Mouse (Mus musculus): Measurements from ENCODE around the gene Cog7.

Cog7 gene

DNA sequence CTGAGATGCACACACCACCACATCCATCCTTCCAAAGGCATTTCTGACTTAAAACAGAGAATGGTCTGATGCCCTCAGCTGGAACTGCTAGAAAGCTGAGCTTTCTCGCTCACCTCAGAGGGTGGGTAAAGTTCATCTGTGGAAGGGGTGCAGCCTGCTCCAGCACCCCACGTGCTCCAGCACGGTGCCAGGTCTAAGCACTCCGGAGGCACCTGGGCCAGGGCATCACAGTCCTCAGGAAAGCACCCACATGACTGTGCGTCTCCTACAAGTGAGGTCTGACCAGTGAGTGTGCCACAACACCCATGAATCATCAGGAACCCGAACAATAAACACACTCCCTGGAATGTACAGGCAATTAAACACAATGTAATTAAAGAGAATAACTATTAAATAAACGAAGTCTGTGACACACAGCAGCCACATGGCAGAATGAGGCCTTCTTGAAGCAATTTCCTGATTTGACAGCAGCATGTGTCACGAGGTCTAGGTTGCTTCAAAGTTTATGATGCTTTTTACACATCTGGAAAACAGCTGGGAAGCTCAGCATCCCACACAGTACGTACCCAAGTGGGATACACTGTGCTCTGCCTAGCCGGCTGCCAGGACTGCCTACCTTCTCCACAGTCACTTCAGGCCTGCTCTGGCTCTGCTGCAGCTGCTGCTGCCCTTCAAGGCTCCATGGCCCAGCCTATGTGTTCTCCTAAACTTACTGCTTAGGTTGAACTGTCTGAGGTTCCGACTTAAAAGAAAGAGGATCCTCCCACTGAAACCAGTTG is 26.4 kb downstream of the Cog7 start:
- no peak for DNase-seq (ENCODE audit: low read depth, low spot score)

DNA sequence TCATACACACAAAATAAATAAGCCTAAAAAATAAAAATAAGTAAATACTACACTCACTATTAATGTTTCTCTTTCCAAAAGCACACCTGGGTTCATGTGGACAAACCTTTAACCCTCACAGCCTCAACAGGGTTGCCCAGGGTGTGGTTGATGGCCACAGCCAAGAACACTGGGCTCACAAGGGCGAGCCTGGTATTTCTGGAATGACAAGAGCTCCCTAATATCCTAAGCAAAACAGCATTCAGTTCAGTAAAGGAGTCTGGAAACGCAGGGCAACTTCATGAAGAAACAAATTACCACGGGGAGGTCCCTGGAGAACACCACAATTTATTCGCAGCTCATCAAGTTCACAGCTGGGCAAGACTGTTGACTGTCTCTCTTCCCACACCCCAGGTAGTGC is 34.0 kb downstream of the Cog7 start:
- peak; percentile 55 for DNase-seq (ENCODE audit: low read depth, low spot score)

DNA sequence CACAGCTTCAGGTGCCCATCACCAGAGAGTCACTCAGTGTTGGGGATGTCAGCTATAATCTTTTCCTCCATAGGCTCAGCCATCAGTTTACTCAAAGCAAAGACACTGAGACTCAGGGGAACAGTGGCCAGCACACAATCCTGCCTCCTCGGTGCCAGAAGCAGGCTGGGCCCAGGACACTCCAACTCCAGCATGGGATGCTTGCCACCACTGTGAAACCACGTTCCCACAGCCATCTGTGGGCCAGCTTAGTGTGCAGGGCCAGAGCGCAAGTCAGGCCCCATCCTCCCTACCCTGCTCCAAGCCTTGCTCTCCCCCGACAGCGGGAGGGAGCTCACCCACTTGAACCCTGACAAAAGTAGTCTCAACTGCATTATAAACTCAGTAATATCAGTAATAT is 35.3 kb downstream of the Cog7 start:
- DNase-seq (ENCODE audit: low read depth, low spot score), result no peak

DNA sequence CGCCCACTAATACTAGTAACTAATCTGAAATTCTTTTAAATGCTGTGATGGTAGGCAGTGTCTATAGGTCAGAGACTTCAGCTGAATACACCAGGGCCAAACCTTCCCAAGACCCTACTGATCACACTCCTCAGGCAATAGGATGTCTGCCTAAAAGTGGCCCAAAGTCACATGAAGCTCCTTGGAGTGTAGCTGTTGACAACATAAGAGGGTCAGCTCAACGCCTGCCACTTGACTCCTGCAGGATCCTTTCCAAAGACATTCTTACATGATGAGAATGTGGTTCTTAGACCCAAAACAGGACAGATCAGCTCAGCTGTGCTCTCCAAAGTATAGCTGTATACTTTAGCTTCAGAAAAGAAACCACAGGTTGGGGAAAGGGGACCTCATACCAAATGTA is 39.1 kb downstream of the Cog7 start:
- DNase-seq (ENCODE audit: low read depth, low spot score), result no peak

DNA sequence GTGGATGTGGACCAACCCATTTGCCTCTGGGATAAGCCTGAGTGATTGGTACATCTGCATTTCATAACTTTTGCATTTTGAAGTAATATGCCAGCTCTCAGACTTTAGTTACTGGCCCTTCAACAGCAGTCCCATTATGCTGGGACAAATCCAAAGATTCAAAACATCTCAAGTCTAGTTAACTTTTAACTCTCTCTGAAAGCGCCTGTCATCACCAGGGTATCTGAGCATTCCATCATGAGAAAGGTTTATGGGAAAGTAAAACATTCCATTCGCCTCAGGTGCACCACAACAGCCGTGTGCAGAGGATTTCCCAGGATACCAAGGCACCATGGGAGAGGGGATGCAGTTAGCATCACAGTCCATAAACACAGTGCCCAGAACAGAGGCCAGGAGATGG is 39.9 kb downstream of the Cog7 start:
- no peak for DNase-seq (ENCODE audit: low read depth, low spot score)

DNA sequence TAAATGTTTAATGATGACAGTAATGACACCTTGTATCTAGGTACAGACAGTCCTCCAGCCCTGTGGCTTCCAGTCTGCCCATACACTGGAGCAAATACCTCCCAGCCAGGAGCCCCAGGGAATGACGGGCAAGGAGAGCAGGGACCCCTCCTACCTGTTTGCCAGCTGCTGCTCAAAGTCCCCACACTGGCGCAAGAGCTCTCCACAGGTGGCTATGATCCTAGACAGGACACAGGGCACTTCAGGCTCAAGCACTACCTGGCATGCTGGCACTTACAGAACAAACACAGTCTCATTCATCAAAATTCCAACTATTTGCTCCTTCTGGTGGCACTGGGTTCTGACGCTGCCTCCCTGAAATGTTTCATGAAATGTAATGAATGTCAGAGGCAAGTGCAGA is 40.5 kb downstream of the Cog7 start:
- no peak for DNase-seq (ENCODE audit: low read depth, low spot score)

DNA sequence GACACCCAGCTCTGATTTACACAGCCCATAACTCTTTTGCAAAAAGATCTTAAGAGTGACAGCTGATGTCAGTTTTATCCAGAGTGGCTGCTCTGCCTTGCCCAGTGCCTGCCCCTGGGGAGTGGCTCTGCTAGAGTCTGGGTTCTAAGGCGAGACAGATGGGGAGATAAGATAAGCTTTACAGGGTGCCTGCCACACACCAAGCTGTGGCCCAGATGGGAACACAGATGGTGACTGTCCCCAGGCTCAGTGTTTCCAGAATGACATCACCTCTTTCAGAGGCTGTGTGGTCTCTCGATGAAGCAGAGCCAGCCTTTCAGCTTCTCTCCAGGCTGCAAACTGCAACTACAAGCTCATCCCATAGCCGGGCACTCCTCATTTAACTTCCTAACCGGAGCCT is 41.8 kb downstream of the Cog7 start:
- DNase-seq (ENCODE audit: low read depth, low spot score), result no peak

DNA sequence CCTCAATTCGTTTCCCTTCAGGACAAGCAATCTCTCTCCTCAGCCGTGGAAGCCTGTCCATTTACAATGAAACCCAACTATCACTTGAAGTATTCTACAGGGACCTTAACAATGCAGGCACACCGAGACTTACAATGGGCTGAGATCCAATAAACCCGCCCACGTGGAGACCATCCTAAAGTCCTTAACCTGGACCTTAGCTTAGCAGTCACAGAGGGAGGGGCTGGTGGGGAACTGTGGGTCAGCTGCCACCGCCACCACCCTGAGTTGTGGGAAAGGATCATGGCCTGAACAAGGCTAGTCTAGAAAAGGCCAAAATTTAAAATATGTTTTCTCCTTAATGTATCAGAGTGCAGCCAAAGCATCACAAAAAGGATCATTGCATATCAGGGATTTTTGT is 42.3 kb downstream of the Cog7 start:
- no peak for DNase-seq (ENCODE audit: low read depth, low spot score)

DNA sequence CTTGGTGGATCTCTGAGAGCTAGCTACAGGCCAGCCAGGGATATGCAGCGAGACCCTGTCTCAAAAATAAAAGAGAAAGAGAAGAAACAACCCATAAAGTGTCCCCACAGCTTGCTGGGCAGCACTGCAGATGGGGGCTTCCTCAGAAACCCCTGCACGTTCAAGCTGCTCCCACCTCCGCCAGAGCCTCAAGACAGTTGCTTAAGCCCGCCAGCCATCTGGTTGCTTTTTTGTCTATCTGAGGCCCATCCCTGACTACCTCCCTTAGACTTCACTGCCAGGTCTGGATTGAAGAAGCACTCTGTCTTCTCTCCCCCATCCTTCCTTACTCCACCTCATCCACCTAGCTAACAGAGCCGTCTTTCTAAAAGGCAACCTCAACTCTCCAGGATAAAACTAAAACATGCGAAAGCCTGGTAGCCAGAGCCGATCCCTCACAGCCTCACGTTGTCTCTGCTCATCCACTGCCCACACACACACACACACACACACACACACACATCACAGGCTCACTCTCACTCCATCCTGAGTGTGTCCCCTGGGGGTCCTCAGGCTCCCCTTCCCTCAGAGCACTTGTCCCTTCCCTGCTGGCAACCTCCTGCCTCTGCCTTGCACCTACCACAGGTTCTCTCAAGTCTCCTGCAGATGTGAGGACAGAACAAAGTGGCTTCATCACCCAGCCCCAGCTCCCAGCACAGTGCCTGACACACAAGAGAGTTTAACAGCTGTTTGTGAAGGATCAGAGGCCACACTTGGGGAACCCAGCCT is 43.2 kb downstream of the Cog7 start:
- no peak for DNase-seq (ENCODE audit: low read depth, low spot score)

DNA sequence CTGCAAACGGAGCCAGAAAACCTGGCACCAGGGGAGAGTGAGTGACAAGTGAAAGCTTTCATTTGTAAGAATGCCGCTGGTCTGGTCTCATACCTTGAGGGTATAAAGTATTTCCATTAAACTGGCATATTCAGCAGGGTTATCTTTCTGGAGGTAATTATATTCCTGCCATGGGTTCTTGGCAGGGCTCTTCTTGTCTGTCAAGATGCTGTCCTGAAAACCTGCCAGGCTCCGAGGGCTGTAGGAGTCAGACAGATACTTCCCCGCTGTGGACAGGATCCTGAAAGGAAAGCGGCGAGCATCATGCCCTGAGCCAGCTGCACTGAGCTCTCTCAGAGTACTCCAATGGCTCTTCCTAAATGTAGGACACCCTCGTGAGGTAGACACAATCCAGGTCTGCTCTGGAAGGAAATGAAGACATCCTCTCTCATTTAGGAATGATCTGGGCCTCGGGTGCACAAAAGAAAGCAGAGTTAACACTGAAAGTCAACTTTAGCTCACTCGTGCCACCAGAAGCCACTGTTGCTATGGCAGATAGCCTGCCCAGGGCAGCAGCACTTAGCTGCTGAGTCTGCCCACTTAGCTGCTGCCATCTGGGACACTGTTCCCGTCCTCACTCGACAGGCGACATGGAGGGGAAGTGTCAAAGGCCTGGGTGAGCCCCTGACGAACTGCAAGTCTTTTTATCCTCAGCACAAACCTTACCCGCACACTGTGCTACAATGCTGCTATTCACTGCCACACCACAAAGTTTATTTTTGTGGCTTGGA is 44.5 kb downstream of the Cog7 start:
- no peak for DNase-seq (ENCODE audit: low read depth, low spot score)

DNA sequence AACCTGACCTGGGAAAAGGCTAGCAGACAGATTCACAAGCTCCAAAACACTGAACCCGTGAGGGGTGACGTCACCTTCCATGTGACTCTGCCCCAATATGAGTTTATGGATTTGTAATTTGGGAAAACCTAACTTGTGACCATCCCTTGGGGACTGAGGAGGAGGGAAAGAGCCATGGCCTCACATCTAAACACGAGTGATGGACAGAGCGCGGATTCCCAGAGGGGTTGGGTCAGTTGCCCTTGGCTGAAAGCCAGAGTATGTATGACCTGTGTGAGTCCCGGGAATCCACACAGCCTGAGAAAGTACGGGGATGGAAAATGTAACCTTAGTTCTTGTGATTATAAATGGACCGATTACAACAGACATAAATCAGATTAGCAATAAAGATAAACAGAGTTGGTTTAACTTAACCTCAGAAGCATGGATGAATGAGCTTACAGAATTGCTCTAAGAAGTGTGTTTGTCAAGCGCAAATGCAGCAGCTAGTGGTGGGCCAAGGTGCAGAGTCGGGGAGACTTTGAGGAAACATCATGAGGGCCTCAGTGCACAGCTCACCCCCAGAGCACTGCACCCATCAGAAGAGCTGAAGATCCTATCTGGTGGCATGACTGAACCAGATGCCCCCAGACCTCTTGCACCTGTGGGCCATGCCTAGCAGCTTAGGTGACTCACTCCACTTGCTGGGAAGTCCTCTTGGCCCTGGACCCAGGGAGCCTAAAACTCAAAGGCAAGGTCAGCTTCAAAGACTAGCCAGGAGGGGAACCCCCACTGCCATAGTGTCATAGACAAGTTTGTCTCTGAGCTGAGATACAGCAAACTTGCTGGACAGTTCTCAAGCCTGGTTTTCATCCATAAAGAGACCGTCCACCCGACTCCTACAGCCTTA is 45.4 kb downstream of the Cog7 start:
- no peak for DNase-seq (ENCODE audit: low read depth, low spot score)

DNA sequence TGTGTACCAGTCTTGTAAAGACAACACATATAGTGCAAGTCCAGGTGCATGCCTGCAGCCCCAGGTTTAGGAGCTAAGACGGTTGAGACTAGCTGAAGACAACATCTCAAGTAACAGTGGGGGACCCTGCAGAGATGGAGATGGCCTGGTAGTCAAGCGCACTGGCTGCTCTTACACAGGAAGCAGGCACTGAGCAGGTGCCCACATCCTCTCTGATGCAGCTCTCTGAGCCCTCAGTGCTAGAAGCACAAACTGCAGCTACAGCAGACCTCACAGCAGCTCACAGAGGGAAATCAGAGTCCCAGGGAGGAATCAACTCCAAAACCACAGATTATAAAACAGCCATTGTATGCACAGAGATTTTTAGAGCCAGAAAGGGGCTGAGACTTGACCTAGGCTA is 47.2 kb downstream of the Cog7 start:
- DNase-seq (ENCODE audit: low read depth, low spot score), result no peak

DNA sequence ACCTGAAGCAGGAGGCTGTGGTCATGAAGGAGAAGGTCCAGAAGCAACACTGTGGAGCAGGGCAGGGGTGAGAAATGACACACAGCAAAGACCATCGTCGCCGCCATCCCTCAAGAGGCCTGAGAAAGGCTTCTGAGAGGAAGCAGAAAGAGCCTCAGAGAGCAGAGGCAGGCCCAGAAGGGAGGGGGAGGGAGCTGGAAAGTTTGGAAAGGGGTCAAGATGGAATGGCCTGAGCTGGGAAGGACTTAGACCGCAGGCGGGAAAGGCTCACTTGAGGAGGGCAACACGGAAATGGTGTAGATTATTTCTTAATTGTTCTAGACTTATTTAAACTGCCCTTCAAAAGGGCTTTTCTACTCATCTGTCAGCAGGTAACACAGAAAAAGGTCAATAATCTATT is 47.8 kb downstream of the Cog7 start:
- DNase-seq (ENCODE audit: low read depth, low spot score), result no peak

DNA sequence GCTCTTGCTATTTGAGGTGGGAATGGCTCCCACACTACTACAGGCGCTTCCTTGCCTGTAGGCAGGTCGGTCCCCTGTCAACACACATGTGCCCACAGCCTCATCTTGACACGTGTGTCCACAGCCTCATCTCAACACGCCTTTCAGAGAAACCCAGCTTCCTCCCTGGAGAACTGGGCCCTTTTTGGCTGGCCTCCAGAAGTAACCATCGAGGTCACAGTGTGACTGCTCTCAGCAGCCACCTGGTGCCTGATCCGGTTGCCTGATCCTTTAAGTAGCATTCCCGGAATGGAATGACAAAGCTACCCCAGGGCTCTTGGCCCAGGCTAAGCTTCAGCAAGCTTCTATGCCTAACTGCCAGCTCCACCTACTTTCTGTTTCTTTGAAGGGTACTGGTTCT is 50.3 kb downstream of the Cog7 start:
- DNase-seq (ENCODE audit: low read depth, low spot score), result peak; percentile 59

DNA sequence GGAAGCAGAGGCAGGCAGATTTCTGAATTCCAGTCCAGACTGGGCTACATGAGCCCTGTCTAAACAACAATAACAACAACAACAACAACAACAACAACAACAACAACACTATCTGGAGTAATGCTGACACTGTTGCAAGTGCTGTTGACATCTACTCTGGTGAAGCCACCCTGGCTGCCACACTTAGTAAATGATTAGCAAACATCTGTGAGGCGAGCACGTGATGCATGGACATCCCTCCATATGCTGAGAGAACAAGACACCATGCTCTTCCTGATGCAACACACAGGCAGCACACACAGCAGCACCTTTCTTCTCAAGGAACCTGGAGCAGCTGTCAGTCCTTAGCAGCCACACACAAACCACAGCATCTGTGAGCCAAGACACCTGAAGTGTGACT is 53.6 kb downstream of the Cog7 start:
- no peak for DNase-seq (ENCODE audit: low read depth, low spot score)

DNA sequence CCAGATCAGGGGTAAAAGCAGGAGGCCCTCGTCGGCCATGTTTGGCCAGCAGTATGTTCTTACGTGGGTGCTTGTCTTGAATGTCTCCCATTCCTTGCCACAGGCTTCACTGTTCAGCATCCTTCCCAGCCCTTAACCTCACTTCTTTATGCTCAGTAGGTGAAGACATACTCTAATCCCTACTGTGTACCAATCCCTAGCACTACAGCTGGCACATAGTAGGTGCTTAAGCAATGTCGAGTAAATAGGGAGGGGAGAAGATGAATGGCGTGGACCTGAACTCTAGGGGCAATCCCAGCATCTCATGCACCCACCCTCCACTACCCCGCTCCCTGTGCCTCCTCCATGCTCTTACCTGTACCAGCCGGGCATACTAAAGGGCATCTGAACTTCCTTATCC is 57.1 kb downstream of the Cog7 start:
- DNase-seq (ENCODE audit: low read depth, low spot score), result no peak

DNA sequence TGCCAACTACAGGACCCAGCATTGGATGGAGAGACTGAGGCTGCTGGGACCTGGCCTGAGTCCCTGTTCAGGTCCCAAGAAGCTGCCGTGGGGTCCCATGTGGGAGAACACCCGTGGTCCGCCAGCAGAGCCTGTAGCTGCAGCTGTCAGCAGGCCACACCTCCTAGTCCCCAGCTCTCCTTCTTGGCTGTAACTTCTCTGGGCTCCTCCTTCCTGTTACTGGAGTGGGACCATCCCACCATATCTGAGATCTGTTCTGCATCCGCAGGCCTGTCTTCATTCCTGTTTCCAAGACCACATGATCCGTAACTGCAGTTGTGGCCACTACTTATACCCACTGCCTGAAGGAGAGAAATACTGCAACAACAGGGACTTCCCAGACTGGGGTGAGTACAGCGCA is 67.6 kb downstream of the Cog7 start:
- no peak for DNase-seq (ENCODE audit: low read depth, low spot score)

DNA sequence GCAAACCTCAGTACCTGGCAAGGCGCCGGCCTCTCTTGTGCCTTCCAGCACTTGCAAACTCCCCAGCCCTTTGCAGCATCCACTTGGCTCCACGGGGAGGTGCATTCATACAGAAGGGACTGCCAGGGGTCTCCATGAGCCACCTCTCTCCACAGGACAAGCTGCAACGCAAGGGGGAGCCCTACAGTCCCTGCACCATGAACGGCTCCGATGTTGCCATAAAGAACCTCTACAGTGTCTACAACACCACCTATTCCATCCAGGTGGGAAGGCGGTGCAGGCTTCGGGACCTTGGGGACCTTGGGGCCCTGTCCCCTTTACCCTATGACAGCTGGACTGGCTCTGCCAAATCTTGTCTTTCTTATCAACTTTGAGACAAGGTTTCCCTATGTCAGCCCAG is 69.3 kb downstream of the Cog7 start:
- no peak for DNase-seq (ENCODE audit: low read depth, low spot score)

DNA sequence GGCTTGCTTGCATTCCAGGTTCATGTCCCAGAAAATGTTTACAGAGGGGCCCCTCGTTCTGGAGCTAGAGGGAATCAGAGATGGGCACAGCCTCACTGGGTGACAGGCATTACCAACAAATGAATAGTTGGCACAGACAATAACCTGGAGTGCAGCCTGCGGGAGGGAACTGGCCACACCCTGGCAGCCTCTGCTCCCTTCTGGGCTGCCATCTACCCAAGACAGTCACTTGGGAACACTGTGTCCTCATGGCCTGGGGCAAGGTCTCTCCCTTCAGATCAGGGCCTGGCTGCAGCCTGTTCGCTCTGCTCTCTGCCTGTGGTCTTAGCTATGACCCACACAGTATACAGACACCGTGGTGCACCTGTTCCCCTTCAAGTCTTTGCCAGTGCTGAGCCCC is 74.6 kb downstream of the Cog7 start:
- DNase-seq (ENCODE audit: low read depth, low spot score), result no peak

DNA sequence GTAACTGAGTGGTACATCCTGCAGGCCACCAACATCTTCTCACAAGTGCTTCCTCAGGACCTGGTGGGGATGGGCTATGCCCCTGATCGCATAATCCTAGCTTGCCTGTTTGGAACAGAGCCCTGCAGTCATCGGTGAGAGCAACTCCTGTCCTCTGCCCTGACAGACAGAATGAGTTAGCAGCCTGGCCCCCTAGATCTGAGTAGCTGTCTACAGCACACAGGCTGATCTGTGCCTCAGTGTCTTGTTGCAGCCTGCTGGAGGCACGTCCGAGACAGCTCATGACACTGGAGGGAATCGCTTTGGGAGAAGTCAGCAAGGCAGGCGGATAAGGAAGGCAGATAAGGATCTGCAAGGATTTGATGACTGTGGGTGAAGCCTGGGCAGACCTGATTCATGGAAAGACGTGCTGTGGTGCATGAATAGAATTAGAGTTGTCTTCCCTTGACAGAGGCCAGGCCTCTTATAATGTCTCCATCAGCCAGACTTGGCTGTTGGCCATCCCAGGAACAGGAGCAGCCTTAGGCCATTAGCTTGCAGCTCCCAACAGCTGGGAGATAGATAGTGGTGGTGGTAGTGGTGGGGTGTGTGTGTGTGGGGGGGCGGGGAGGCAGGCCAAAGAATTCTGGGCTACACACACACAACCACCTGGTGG is 78.6 kb downstream of the Cog7 start:
- no peak for DNase-seq (ENCODE audit: low read depth, low spot score)

DNA sequence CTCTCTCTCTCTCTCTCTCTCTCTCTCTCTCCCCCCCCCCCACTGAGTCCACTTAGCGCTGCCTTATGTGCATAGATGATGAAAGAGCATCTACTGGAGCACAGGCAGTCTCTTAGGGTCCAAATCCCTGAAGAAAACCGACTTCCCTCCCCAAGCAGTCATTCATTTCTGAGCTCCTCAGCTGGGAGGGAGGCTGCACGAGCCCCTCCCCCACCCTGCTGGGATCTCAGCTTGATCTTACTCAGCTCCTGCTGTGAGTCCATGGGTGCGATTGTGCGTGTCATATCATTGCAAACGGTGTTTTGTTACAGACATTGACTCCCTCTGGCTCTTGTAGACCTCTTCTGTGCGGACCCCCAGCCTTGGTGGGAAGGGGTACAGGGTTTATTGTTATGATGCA is 81.6 kb downstream of the Cog7 start:
- peak; percentile 52 for DNase-seq (ENCODE audit: low read depth, low spot score)

Measured in ZHBTc4 (cell line).